Mouse (Mus musculus) lung, embryonic 14.5 days (tissue): Measurements from ENCODE around the gene Gbp8. TPM values are rescaled to one million over a fixed set of nuclear protein-coding genes. Genes with fewer than 3 reads are reported as not detected.
"Not testable (repeated sequence)": the region's sequence is repeated elsewhere in the genome, so short reads cannot be mapped to it uniquely, and the experiment has no call there.

Experiments used
- ATAC-seq: fragments of 200-750 bp; cut with Nextera tagmentation; 2 replicates; pipeline ENCODE4 v1.8.0; 2017; ENCODE audit warnings: mild to moderate bottlenecking, moderate TSS enrichment, moderate library complexity; ENCODE audit not compliant: insufficient read depth
- DNase-seq: peaks from one replicate; pipeline ENCODE4 v3.0.0-alpha.2; 2015
- H3K27ac ChIP-seq: fragments of 300-500 bp; sonication (generic); 2 replicates; pipeline ENCODE4 v1.5.1; 2014; ENCODE audit warnings: low read depth, mild to moderate bottlenecking, moderate library complexity
- H3K27me3 ChIP-seq: fragments of 300-500 bp; sonication (generic); 2 replicates; pipeline ENCODE4 v1.6.1; 2014; ENCODE audit warnings: low read length, control low read depth; ENCODE audit not compliant: insufficient read depth
- H3K36me3 ChIP-seq: fragments of 300-500 bp; sonication (generic); 2 replicates; pipeline ENCODE4 v1.6.1; 2014; ENCODE audit warnings: control low read depth; ENCODE audit not compliant: insufficient read depth
- H3K4me1 ChIP-seq: fragments of 300-500 bp; sonication (generic); 2 replicates; pipeline ENCODE4 v1.6.1; 2014; ENCODE audit warnings: antibody characterized with exemption, control low read depth; ENCODE audit not compliant: insufficient read depth
- H3K4me2 ChIP-seq: fragments of 300-500 bp; sonication (generic); 2 replicates; pipeline ENCODE4 v1.6.1; 2014; ENCODE audit warnings: mild to moderate bottlenecking
- H3K4me3 ChIP-seq: fragments of 300-500 bp; sonication (generic); 2 replicates; pipeline ENCODE4 v1.5.1; 2014; ENCODE audit warnings: low read depth, low read length
- H3K9ac ChIP-seq: fragments of 300-500 bp; sonication (generic); 2 replicates; pipeline ENCODE4 v1.6.1; 2014
- H3K9me3 ChIP-seq: fragments of 300-500 bp; sonication (generic); 2 replicates; pipeline ENCODE4 v1.6.1; 2016; ENCODE audit warnings: low read depth, low read length, control low read depth
- CTCF ChIP-seq: IDR thresholded peaks from 2 replicates; pipeline ENCODE4 v1.5.1; 2016; ENCODE audit warnings: antibody characterized with exemption, low read depth
- WGBS: fragments of 180-500 bp; shearing (Covaris S2); extraction: QIAGEN DNeasy Blood & Tissue Kit; methylation state at CpG from one replicate; pipeline ENCODE4 v1.1.7; 2014; 5-methylcytosine and 5-hydroxymethylcytosine counted together
- polyA plus RNA-seq: library from polyadenylated mRNA; unstranded; fragments of >200 nt; fragmentation: Nextera tagmentation; extraction: Ambion mirVana; gene quantifications from 2 replicates; pipeline ENCODE4 v1.2.1, GENCODE M21; 2014

The Gbp8 gene
- 0.24 and 0.34 TPM in 2 replicates for polyA plus RNA-seq

DNA sequence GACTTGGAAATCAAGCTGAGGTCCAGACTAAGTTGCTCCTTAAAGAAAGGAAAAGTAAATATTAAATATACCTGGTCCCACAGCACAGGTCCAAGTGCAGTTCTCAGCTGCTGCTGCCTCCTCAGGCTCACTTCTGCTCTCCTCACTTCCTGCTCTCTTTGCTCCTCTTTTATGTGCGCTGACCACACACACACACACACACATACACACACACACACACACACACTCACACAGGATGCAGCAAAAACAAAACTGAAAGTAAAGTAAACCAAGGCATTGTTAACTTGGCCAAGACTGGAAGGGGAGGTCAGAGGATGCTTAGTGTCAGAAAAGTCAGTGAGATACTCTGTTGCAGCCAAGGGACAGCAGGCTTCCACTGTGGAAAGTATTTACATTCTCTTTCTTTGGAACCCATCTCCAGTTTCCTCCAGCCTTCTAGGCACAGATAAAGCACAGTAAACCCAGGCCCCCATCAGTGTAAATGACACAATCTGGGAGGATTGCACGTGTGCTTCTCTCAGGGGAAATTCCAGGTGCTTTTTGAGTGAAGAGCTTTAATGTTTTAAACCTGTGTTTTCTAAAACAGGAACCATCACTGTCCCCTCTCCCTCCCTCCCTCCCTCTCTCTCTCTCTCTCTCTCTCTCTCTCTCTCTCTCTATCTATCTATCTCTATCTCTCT, at the start of gene Gbp8, which contains the start of the genes Gbp9 and Gbp4:
TSS of gene Gbp8 (minus strand) at position 132 of the 680 bp plus-strand sequence.
TSS of gene Gbp9 (minus strand) at position 131 of the 680 bp plus-strand sequence.
TSS of gene Gbp4 (minus strand) at position 178 of the 680 bp plus-strand sequence.
- H3K4me3 ChIP-seq, H3K4me1 ChIP-seq, H3K4me2 ChIP-seq, H3K27ac ChIP-seq, H3K36me3 ChIP-seq, H3K9me3 ChIP-seq, H3K9ac ChIP-seq, H3K27me3 ChIP-seq: not testable (repeated sequence)
- WGBS, result 5% methylated on average over 2 of the region's 2 CpGs
- peak; percentile 3 for DNase-seq
- peak; percentile 77; the same call in 1 of the 2 replicates for ATAC-seq

DNA sequence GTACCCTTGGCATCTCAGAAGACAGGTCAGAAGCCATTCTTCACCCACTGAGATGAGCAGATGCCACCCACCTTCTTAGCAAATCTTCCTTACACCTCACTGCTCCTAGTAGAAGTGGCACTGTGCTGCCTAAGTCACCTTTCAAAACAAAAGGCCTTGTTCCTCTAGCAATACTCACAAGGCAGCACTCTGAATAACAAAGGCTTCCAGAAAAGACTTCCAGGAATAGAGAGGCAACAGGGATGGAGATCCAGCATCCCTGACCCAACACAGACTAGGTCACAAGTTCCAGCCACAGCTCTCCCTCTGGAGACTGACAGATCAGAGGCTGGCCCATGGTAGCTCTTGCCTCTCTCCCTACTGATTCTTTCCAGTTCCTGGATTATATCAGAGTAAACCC, 42.1 kb upstream of the Gbp8 start:
- Histone ChIP-seq H3K36me3 (no peaks in the 10 kb centered on the region), H3K9me3 (no peaks in the 10 kb centered on the region), H3K4me2 (no peak overlapping the region), H3K4me1 (no peaks in the 10 kb centered on the region), H3K27ac (no peak overlapping the region), H3K4me3 (no peak overlapping the region), H3K9ac (no peak overlapping the region), H3K27me3 (no peaks in the 10 kb centered on the region)
- no peak for TF ChIP-seq CTCF
- DNase-seq (no peak), ATAC-seq (no peak)

DNA sequence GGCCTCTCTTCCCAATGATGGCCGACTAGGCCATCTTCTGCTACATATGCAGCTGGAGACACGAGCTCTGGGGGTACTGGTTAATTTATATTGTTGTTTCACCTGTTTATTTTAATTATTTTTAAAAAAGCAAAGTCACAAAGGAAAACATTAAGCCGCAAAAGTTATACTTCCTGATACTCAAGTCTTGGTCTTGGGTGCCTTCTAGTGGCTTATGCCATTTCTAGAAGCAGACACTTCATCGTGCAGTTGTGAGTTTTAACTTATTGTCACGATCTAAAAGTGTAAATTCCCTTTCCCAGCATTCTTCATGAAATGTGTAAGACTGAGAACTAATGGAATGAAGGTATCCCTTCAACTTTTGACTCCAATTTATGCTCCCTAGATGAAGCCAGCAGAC, 17.2 kb upstream of the Gbp8 start:
- Histone ChIP-seq H3K4me3 (no peak overlapping the region), H3K4me2 (no peak overlapping the region), H3K27ac (no peak overlapping the region), H3K27me3 (no peaks in the 10 kb centered on the region), H3K9me3 (no peaks in the 10 kb centered on the region), H3K36me3 (no peaks in the 10 kb centered on the region), H3K9ac (no peak overlapping the region), H3K4me1 (no peaks in the 10 kb centered on the region)
- DNase-seq (no peak), ATAC-seq (no peak)
- 77% methylated on average over 5 of the region's 5 CpGs for WGBS
- no peak for TF ChIP-seq CTCF

DNA sequence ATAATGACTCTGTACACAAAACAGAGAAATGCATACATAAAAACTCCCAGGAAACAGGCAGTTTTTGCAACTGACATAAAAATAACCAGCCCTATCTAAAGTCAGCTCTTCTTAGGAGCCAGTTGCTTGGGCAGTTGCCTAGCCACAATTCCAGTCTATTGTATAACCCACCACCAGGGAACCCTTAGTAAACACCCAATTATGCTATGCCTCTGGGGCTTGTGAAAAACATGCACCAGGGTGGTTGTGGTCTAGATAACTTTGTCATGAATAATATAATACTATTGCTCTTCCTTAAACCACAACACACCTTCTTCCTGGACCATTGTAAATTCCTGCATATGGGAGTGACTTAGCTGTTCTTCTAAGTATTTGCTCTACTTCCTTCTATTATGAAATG, 14.7 kb upstream of the Gbp8 start:
- DNase-seq (no peak), ATAC-seq (no peak)
- no peaks in the 10 kb centered on the region for H3K27me3 ChIP-seq
- H3K36me3 ChIP-seq, result no peaks in the 10 kb centered on the region
- H3K9ac ChIP-seq, result no peak overlapping the region
- no peaks in the 10 kb centered on the region for H3K9me3 ChIP-seq
- no peaks in the 10 kb centered on the region for H3K4me1 ChIP-seq
- no peak overlapping the region for H3K4me3 ChIP-seq
- TF ChIP-seq CTCF, result no peak
- H3K4me2 ChIP-seq, result no peak overlapping the region
- H3K27ac ChIP-seq, result no peak overlapping the region

- H3K27me3 ChIP-seq, H3K27ac ChIP-seq, H3K36me3 ChIP-seq, H3K4me1 ChIP-seq, DNase-seq, ATAC-seq, H3K9me3 ChIP-seq, H3K4me3 ChIP-seq, H3K9ac ChIP-seq, H3K4me2 ChIP-seq: not testable (repeated sequence)
- 36% methylated on average over 2 of the region's 2 CpGs for WGBS
These were observed 8.7 kb upstream of the Gbp8 start for GRCm38 (mm10) chr5:105148062-105148461.

- TF ChIP-seq CTCF, result no peak
- Histone ChIP-seq H3K4me2 (no peak overlapping the region), H3K9me3 (no peaks in the 10 kb centered on the region), H3K4me1 (no peaks in the 10 kb centered on the region), H3K9ac (no peak overlapping the region), H3K4me3 (no peak overlapping the region), H3K27me3 (no peaks in the 10 kb centered on the region), H3K36me3 (no peaks in the 10 kb centered on the region), H3K27ac (no peak overlapping the region)
- ATAC-seq, result no peak; the same call in 1 of the 2 replicates
- no peak for DNase-seq
These were observed 7.1 kb upstream of the Gbp8 start for GRCm38 (mm10) chr5:105146447-105146846.

GRCm38 (mm10) chr5:105145731-105146130, 6.4 kb upstream of the Gbp8 start:
- not testable (repeated sequence) for H3K9ac ChIP-seq, H3K27ac ChIP-seq, H3K4me1 ChIP-seq, H3K36me3 ChIP-seq, ATAC-seq, H3K4me2 ChIP-seq, H3K27me3 ChIP-seq, H3K4me3 ChIP-seq, H3K9me3 ChIP-seq
- WGBS, result 43% methylated on average over 3 of the region's 3 CpGs
- DNase-seq, result peak; percentile 9

DNA sequence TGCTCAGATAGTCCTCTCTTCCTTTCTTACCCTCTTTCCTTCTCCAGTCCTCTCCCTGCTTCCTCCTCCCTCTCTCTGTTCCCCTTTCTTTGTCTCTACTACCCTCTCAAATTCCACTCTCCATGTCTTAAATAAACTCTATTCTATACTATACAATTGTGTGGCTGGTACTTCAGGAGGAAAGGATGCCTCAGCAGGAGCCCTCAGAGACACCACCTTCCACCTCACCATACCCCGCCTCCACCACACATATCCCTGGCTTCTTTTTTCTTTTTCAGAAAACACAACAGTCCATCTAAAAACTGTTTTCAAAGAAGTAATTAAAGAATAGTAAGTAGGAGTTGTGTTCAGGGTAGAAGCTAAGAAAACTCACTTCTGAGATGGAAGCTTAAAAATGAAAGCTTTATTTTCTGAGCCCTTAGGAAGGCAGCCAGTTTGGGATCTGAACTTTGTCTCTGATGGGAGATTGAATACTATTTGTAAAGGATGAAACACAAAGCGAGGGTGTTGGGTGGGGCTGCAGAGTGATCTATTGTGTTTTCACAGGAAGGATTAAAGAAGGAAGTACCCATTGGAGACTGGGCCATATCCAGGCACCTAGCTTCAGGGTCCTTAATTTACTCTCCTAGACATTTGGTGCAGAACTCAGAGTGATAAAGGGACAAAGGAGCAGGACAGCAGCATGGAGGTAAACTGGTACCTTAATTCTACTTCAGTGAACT, 910 bp upstream of the Gbp8 start:
- H3K4me1 ChIP-seq, result not testable (repeated sequence)
- WGBS, result 62% methylated on average over 2 of the region's 2 CpGs

More for the DNA sequence above, 910 bp upstream of the Gbp8 start:
- not testable (repeated sequence) for H3K4me2 ChIP-seq, H3K27me3 ChIP-seq, H3K4me3 ChIP-seq, ATAC-seq, H3K36me3 ChIP-seq, DNase-seq, H3K27ac ChIP-seq, H3K9ac ChIP-seq, H3K9me3 ChIP-seq
